Mouse (Mus musculus): ENCODE data around the gene Abhd5. TPM values are rescaled to one million over a fixed set of nuclear protein-coding genes. Genes with fewer than 3 reads are reported as not detected.

Gene Abhd5
- polyA plus RNA-seq, 1 experiment from 2014 or later, result 28.1 TPM

- Histone ChIP-seq H3K27me3 (no peaks in the 10 kb centered on the region), H3K9ac (no peak overlapping the region), H3K4me1 (no peaks in the 10 kb centered on the region), H3K27ac (no peak overlapping the region), H3K4me2 (replicated peaks) (no peak overlapping the region), H3K36me3 (peaks cover 7% of the 10 kb centered on the region; the same call in 1 of the 2 replicates), H3K4me3 (no peak overlapping the region), H3K9me3 (no peaks in the 10 kb centered on the region)
- ATAC-seq (ENCODE audit: insufficient number of reproducible peaks, insufficient read depth, low FRiP score, low TSS enrichment), result no peak
- 82% methylated on average over 6 of the region's 6 CpGs for WGBS
These were observed 30.6 kb downstream of the Abhd5 start for GRCm38 (mm10) chr9:122382006-122382405.

DNA sequence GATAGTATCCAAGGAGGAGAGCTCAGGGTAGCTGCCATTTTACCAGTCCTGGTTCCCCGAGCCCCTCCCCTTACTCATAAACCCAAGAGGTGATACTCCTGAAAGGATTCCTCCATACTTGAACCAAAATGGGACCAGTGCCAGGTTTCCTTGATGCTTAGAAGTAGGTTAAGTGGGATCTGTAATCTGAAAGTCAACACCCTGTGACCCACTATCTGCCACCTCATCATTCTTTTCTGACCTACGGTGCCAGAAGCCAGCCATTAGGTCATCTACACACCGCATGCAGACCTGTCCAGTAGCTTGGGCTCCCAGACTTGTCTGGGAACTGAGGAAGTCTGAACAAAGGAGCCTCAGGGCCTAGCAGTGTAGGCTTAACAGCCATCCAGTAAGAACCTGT, 34.6 kb downstream of the Abhd5 start:
- Histone ChIP-seq H3K9me3 (no peaks in the 10 kb centered on the region), H3K4me3 (no peak overlapping the region), H3K27me3 (no peaks in the 10 kb centered on the region), H3K4me2 (replicated peaks) (no peak overlapping the region), H3K4me1 (no peaks in the 10 kb centered on the region), H3K27ac (no peak overlapping the region), H3K9ac (no peak overlapping the region), H3K36me3 (peaks cover 7% of the 10 kb centered on the region; the same call in 1 of the 2 replicates)
- 82% methylated on average over 3 of the region's 3 CpGs for WGBS
- no peak for ATAC-seq (ENCODE audit: insufficient number of reproducible peaks, insufficient read depth, low FRiP score, low TSS enrichment)

DNA sequence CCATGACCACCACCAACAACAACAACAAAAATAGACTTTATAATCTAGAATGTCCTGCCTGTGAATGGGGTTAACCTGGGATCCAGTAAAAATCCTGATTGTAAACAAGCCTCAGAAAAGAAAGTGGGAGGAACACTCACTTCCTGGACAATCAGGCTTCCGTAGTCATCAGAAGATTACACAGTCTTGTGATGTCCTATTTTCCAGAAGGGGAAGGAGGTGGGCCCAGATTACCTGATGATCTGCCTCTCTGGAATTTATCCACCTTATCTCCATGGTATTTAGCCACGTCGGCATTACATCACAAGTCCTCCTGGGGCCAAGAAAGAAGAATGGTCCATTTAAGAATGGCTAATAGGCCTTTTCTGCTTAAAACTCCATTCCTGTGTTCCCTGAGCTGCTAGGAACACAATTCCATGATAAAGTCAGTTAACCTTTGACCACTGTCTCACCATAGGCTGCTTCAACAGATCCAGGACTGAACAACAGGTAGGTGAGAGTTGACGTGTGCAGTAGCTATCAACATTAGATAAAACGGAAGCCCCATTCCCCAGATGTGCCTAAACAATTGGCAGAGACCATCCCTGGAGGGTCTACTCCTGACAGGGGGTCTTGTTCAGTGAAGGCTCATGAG, 38.0 kb downstream of the Abhd5 start:
- Histone ChIP-seq H3K36me3 (no peaks in the 10 kb centered on the region), H3K4me3 (no peak overlapping the region), H3K4me1 (no peaks in the 10 kb centered on the region), H3K9me3 (no peaks in the 10 kb centered on the region), H3K27ac (no peak overlapping the region), H3K27me3 (no peaks in the 10 kb centered on the region), H3K9ac (no peak overlapping the region), H3K4me2 (replicated peaks) (no peak overlapping the region)
- 80% methylated on average over 5 of the region's 5 CpGs for WGBS
- no peak for ATAC-seq (ENCODE audit: insufficient number of reproducible peaks, insufficient read depth, low FRiP score, low TSS enrichment)

DNA sequence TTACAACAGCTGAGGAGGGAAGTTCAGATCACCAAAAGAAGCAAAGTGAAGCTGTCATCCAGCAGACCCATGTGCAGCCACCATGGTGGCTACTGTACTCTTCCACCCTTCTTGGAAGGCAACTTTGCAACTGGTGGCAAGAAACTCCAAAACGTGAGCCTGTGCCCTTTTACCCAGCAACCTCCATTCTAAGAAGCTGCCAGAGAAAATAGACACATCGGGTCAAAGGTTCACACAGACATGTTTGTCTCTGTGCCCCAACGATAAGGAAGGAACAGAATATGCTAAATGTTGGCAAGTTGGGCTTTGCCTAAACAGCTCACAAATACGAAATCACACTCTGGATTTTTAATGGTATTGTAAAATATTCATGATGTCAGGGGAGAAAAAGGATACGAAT, 44.4 kb downstream of the Abhd5 start:
- WGBS, result 77% methylated on average over 5 of the region's 5 CpGs
- no peak for ATAC-seq (ENCODE audit: insufficient number of reproducible peaks, insufficient read depth, low FRiP score, low TSS enrichment)
- H3K9ac ChIP-seq, result no peak overlapping the region

DNA sequence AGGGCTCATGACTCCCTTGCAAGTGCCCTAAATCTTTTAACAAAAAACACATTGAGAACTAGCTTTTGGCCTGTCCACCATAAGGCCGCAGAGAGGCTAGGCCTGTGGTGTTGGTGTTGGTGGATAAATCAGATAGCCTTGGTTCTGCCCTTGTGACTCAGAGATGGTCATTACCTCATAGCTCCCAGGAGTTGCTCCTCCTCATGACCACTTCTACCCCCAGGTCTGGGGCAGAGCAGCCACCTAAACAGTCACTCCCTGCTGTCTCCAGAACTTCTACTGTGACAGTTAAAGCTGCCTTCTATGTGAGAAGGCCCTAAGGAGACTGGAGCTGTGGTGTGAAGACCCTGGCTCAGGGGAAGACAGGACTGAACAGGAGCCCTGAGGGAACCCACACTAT, 45.7 kb downstream of the Abhd5 start:
- no peak for ATAC-seq (ENCODE audit: insufficient number of reproducible peaks, insufficient read depth, low FRiP score, low TSS enrichment)
- no peaks in the 10 kb centered on the region for H3K9me3 ChIP-seq
- WGBS, result 86% methylated on average over 1 of the region's 1 CpGs

More for the DNA sequence above, 44.4 kb downstream of the Abhd5 start:
- no peaks in the 10 kb centered on the region for H3K27me3 ChIP-seq
- H3K27ac ChIP-seq, result no peak overlapping the region
- no peak overlapping the region for H3K4me3 ChIP-seq
- H3K36me3 ChIP-seq, result no peaks in the 10 kb centered on the region
- no peaks in the 10 kb centered on the region for H3K9me3 ChIP-seq
- H3K4me2 ChIP-seq (replicated peaks), result no peak overlapping the region
- H3K4me1 ChIP-seq, result no peaks in the 10 kb centered on the region

GRCm38 (mm10) chr9:122398746-122399145, 47.3 kb downstream of the Abhd5 start:
- ATAC-seq (ENCODE audit: insufficient number of reproducible peaks, insufficient read depth, low FRiP score, low TSS enrichment), result no peak
- H3K4me3 ChIP-seq, result no peak overlapping the region
- no peaks in the 10 kb centered on the region for H3K4me1 ChIP-seq
- no peaks in the 10 kb centered on the region for H3K9me3 ChIP-seq
- H3K36me3 ChIP-seq, result no peaks in the 10 kb centered on the region
- no peaks in the 10 kb centered on the region for H3K27me3 ChIP-seq
- 44% methylated on average over 7 of the region's 7 CpGs for whole genome bisulfite sequencing
- no peak overlapping the region for H3K4me2 ChIP-seq (replicated peaks)
- H3K27ac ChIP-seq, result no peak overlapping the region
- H3K9ac ChIP-seq, result no peak overlapping the region

More for the DNA sequence above, 45.7 kb downstream of the Abhd5 start:
- no peak overlapping the region for H3K4me2 ChIP-seq (replicated peaks)
- no peaks in the 10 kb centered on the region for H3K4me1 ChIP-seq
- H3K27me3 ChIP-seq, result no peaks in the 10 kb centered on the region
- no peaks in the 10 kb centered on the region for H3K36me3 ChIP-seq
- H3K9ac ChIP-seq, result no peak overlapping the region
- H3K4me3 ChIP-seq, result no peak overlapping the region
- H3K27ac ChIP-seq, result no peak overlapping the region

- no peak for ATAC-seq (ENCODE audit: insufficient number of reproducible peaks, insufficient read depth, low FRiP score, low TSS enrichment)
- WGBS, result 91% methylated on average over 4 of the region's 4 CpGs
- H3K4me1 ChIP-seq, result no peaks in the 10 kb centered on the region
- H3K9ac ChIP-seq, result no peak overlapping the region
- no peak overlapping the region for H3K4me3 ChIP-seq
- H3K36me3 ChIP-seq, result no peaks in the 10 kb centered on the region
- H3K9me3 ChIP-seq, result no peaks in the 10 kb centered on the region
- no peak overlapping the region for H3K4me2 ChIP-seq (replicated peaks)
- H3K27me3 ChIP-seq, result no peaks in the 10 kb centered on the region
- no peak overlapping the region for H3K27ac ChIP-seq
These were observed 49.8 kb downstream of the Abhd5 start for GRCm38 (mm10) chr9:122401239-122401638.

DNA sequence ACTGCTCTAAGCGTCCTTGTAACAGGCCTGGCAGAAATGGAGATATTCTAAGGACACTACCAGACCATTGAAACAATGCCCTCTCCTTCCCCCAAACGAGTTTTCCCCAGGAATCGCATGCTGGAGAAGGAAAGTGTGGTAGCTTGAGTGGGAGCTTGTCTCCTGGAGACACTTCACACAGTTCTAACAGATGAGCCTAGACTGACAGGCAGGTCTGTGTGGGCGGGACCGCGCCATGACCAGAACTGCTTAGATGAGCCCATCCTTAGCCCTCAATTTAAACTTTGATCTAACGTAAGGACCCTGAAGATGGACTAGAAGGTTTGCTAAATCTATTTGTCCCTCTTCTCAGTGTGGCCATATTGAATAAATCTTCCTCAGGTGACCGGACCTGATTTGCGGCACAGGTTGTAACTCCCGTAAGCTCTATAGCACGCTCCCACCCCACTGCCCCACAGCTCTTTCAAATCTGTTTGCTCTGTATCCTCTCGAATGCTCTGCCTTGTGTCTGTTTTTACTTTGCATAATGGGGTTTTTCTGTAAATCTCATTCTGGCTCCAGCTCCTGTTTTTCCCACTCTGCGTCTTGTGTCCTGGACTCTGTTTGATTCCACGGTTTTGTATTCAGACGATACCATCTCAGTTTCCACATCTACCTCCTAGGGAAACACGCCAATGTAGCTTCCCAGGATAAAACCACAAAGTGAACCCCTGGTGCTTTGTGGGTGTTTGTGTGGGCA, 59.2 kb downstream of the Abhd5 start:
- Histone ChIP-seq H3K4me3 (no peak overlapping the region), H3K9ac (no peak overlapping the region), H3K9me3 (no peaks in the 10 kb centered on the region), H3K27ac (no peak overlapping the region), H3K36me3 (no peaks in the 10 kb centered on the region), H3K4me2 (replicated peaks) (no peak overlapping the region), H3K4me1 (no peaks in the 10 kb centered on the region), H3K27me3 (no peaks in the 10 kb centered on the region)
- 87% methylated on average over 16 of the region's 16 CpGs for WGBS
- no peak for ATAC-seq (ENCODE audit: insufficient number of reproducible peaks, insufficient read depth, low FRiP score, low TSS enrichment)

- Histone ChIP-seq H3K36me3 (no peaks in the 10 kb centered on the region), H3K4me3 (no peak overlapping the region), H3K9ac (no peak overlapping the region), H3K4me2 (replicated peaks) (no peak overlapping the region), H3K4me1 (no peaks in the 10 kb centered on the region), H3K27me3 (no peaks in the 10 kb centered on the region), H3K27ac (no peak overlapping the region), H3K9me3 (no peaks in the 10 kb centered on the region)
- ATAC-seq (ENCODE audit: insufficient number of reproducible peaks, insufficient read depth, low FRiP score, low TSS enrichment), result no peak
- 87% methylated on average over 1 of the region's 1 CpGs for WGBS
These were observed 63.2 kb downstream of the Abhd5 start for GRCm38 (mm10) chr9:122414648-122415047.

- Histone ChIP-seq H3K9ac (no peak overlapping the region), H3K9me3 (no peaks in the 10 kb centered on the region), H3K4me1 (no peaks in the 10 kb centered on the region), H3K4me3 (no peak overlapping the region), H3K36me3 (no peaks in the 10 kb centered on the region), H3K27ac (no peak overlapping the region), H3K27me3 (no peaks in the 10 kb centered on the region), H3K4me2 (replicated peaks) (no peak overlapping the region)
- WGBS, result 76% methylated on average over 8 of the region's 8 CpGs
- ATAC-seq (ENCODE audit: insufficient number of reproducible peaks, insufficient read depth, low FRiP score, low TSS enrichment), result no peak
These were observed 63.8 kb downstream of the Abhd5 start for GRCm38 (mm10) chr9:122415056-122415775.

- no peak overlapping the region for H3K9ac ChIP-seq
- H3K27me3 ChIP-seq, result no peaks in the 10 kb centered on the region
- H3K9me3 ChIP-seq, result no peaks in the 10 kb centered on the region
- no peak overlapping the region for H3K27ac ChIP-seq
- 0 out of 2 replicates have a peak, but pooled peaks cover 4% of the 10 kb centered on the region for H3K4me1 ChIP-seq
- 57% methylated on average over 2 of the region's 2 CpGs for WGBS
- H3K4me3 ChIP-seq, result no peak overlapping the region
- H3K36me3 ChIP-seq, result no peaks in the 10 kb centered on the region
- no peak for ATAC-seq (ENCODE audit: insufficient number of reproducible peaks, insufficient read depth, low FRiP score, low TSS enrichment)
- H3K4me2 ChIP-seq (replicated peaks), result no peak overlapping the region
These were observed 65.2 kb downstream of the Abhd5 start for GRCm38 (mm10) chr9:122416617-122417016.
